Mouse (Mus musculus): Measurements from ENCODE around the gene Wnt4. TPM values are rescaled to one million over a fixed set of nuclear protein-coding genes. Genes with fewer than 3 reads are reported as not detected.

The Wnt4 gene
- polyA plus RNA-seq, 1 experiment from 2014 or later = 1.9 TPM

DNA sequence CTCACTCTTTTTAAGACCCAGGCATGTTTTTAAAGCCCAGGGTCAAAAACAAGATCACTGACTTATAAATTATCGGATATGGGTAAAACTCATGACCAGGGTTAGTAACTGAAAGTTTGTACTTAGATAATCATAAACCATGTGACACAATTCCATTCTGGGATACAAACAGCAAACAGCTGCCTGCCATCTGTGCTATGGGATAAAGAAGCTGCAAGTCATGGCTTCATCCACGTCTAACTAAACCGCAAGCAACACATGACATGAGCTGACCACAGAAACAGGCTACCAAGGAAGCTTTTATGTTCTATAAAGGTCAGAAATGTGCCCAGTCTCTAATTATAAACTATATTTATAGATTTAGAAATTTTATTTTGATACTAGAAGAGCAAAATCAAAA lies 49.2 kb downstream of the Wnt4 start:
- Histone ChIP-seq H3K36me3 (ENCODE audit: control insufficient read depth, insufficient read depth, low read length) (peaks cover 31% of the 10 kb centered on the region), H3K27ac (ENCODE audit: low read depth, low read length) (no peak overlapping the region)
- no peak for ATAC-seq (replicated peaks; ENCODE audit: low FRiP score)

DNA sequence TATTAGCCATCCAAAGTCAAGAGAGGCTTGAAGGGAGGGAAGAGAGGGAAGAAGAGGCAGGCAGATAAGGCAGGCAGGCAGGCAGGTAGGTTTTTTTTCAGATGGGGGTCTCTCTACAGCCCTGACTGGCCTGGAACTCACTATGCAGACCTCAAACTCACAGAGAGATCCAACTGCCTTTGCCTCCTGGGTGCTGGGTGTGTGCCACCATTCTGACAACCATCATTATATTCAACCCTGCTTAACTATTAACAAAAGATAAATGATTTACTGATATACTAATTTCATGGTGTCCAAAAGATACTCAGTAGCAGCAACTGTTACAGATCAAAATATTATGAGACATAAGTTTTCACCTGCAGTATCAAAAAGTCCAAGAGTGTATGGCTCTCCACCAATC lies 54.8 kb downstream of the Wnt4 start:
- Histone ChIP-seq H3K9me3 (ENCODE audit: control insufficient read depth, low read length) (no peaks in the 10 kb centered on the region), H3K36me3 (ENCODE audit: control insufficient read depth, insufficient read depth, low read length) (peaks cover 46% of the 10 kb centered on the region)

More for the DNA sequence above, 49.2 kb downstream of the Wnt4 start:
- Histone ChIP-seq H3K9ac (ENCODE audit: low read depth, low read length) (no peak overlapping the region), H3K4me1 (replicated peaks; ENCODE audit: control insufficient read depth, insufficient read depth, low read length) (no peaks in the 10 kb centered on the region; the same call in 1 of the 2 replicates), H3K4me3 (ENCODE audit: low read depth, low read length) (no peak overlapping the region), H3K4me2 (no peak overlapping the region), H3K9me3 (ENCODE audit: control insufficient read depth, low read length) (no peaks in the 10 kb centered on the region), H3K27me3 (replicated peaks; ENCODE audit: control insufficient read depth, insufficient read depth, low read length) (no peaks in the 10 kb centered on the region)
- 81% methylated on average over 3 of the region's 3 CpGs for WGBS
- DNase-seq (ENCODE audit: low spot score) = no peak

DNA sequence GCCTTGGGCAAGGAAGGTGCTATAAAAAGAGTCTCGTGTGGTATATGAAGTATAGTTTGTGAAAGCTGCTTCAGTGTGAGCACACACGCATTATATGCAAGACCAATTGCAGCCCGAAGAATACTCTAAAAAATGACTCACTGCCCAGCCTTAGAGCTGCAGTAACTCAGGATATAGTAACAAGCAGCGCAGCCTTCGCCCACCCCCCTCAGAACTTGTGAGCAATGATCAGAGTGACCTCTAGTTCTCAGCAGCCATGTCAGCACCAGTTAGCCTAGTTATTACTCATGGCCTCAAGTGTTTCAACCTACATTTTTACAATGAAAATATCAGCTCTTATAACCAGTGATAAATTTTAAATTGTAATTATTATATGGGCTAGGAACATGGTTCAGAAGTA lies 59.2 kb downstream of the Wnt4 start:
- no peak overlapping the region for H3K9ac ChIP-seq (ENCODE audit: low read depth, low read length)
- no peak overlapping the region for H3K27ac ChIP-seq (ENCODE audit: low read depth, low read length)
- H3K4me2 ChIP-seq = no peak overlapping the region
- peaks cover 17% of the 10 kb centered on the region; the same call in 1 of the 2 replicates for H3K4me1 ChIP-seq (replicated peaks; ENCODE audit: control insufficient read depth, insufficient read depth, low read length)
- 92% methylated on average over 5 of the region's 5 CpGs for WGBS
- ATAC-seq (replicated peaks; ENCODE audit: low FRiP score) (no peak), DNase-seq (ENCODE audit: low spot score) (no peak)
- no peaks in the 10 kb centered on the region for H3K27me3 ChIP-seq (replicated peaks; ENCODE audit: control insufficient read depth, insufficient read depth, low read length)
- H3K36me3 ChIP-seq (ENCODE audit: control insufficient read depth, insufficient read depth, low read length) = peaks cover 25% of the 10 kb centered on the region
- H3K4me3 ChIP-seq (ENCODE audit: low read depth, low read length) = no peak overlapping the region
- H3K9me3 ChIP-seq (ENCODE audit: control insufficient read depth, low read length) = no peaks in the 10 kb centered on the region

More for the DNA sequence above, 54.8 kb downstream of the Wnt4 start:
- Histone ChIP-seq H3K4me1 (replicated peaks; ENCODE audit: control insufficient read depth, insufficient read depth, low read length) (peaks cover 2% of the 10 kb centered on the region; the same call in 1 of the 2 replicates), H3K4me3 (ENCODE audit: low read depth, low read length) (no peak overlapping the region), H3K27me3 (replicated peaks; ENCODE audit: control insufficient read depth, insufficient read depth, low read length) (no peaks in the 10 kb centered on the region), H3K9ac (ENCODE audit: low read depth, low read length) (no peak overlapping the region), H3K27ac (ENCODE audit: low read depth, low read length) (no peak overlapping the region), H3K4me2 (no peak overlapping the region)
- DNase-seq (ENCODE audit: low spot score) = no peak
- no peak for ATAC-seq (replicated peaks; ENCODE audit: low FRiP score)

DNA sequence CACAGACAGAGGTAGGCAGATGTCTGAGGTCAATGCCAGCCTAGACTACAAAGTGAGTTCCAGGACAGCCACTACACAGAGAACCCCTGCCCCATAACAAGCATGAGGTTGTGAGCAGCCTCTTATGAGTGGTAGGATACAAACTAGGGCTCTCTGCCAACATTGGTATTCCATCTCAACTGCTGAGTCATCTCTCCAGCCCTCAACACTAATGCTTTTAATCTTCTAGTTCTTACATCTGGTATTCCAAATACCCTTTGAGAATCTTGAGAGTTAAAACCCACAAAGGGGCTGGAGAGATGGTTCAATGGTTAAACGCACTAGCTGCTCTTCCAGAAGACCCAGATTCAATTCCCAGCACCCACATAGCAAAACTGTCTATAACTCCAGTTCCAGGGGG lies 62.1 kb downstream of the Wnt4 start:
- Histone ChIP-seq H3K4me2 (no peak overlapping the region), H3K27me3 (replicated peaks; ENCODE audit: control insufficient read depth, insufficient read depth, low read length) (no peaks in the 10 kb centered on the region), H3K9me3 (ENCODE audit: control insufficient read depth, low read length) (no peaks in the 10 kb centered on the region), H3K9ac (ENCODE audit: low read depth, low read length) (no peak overlapping the region), H3K4me1 (replicated peaks; ENCODE audit: control insufficient read depth, insufficient read depth, low read length) (peaks cover 24% of the 10 kb centered on the region; the same call in 1 of the 2 replicates), H3K36me3 (ENCODE audit: control insufficient read depth, insufficient read depth, low read length) (peaks cover 9% of the 10 kb centered on the region), H3K4me3 (ENCODE audit: low read depth, low read length) (no peak overlapping the region), H3K27ac (ENCODE audit: low read depth, low read length) (no peak overlapping the region)
- ATAC-seq (replicated peaks; ENCODE audit: low FRiP score) (no peak), DNase-seq (ENCODE audit: low spot score) (no peak)
- WGBS = 76% methylated on average over 1 of the region's 1 CpGs

GRCm38 (mm10) chr4:137342816-137343215 lies 65.5 kb downstream of the Wnt4 start:
- H3K4me2 ChIP-seq = no peak overlapping the region
- no peaks in the 10 kb centered on the region for H3K27me3 ChIP-seq (replicated peaks; ENCODE audit: control insufficient read depth, insufficient read depth, low read length)
- H3K9ac ChIP-seq (ENCODE audit: low read depth, low read length) = no peak overlapping the region
- H3K9me3 ChIP-seq (ENCODE audit: control insufficient read depth, low read length) = no peaks in the 10 kb centered on the region
- peaks cover 5% of the 10 kb centered on the region for H3K36me3 ChIP-seq (ENCODE audit: control insufficient read depth, insufficient read depth, low read length)
- ATAC-seq (replicated peaks; ENCODE audit: low FRiP score) = no peak
- no peak overlapping the region for H3K27ac ChIP-seq (ENCODE audit: low read depth, low read length)
- peaks cover 23% of the 10 kb centered on the region; the same call in 1 of the 2 replicates for H3K4me1 ChIP-seq (replicated peaks; ENCODE audit: control insufficient read depth, insufficient read depth, low read length)
- 51% methylated on average over 1 of the region's 1 CpGs for WGBS
- H3K4me3 ChIP-seq (ENCODE audit: low read depth, low read length) = no peak overlapping the region
- DNase-seq (ENCODE audit: low spot score) = no peak

GRCm38 (mm10) chr4:137345112-137345511 lies 67.8 kb downstream of the Wnt4 start:
- Histone ChIP-seq H3K27me3 (replicated peaks; ENCODE audit: control insufficient read depth, insufficient read depth, low read length) (no peaks in the 10 kb centered on the region), H3K4me3 (ENCODE audit: low read depth, low read length) (no peak overlapping the region), H3K36me3 (ENCODE audit: control insufficient read depth, insufficient read depth, low read length) (peaks cover 5% of the 10 kb centered on the region; the same call in 1 of the 2 replicates), H3K9me3 (ENCODE audit: control insufficient read depth, low read length) (no peaks in the 10 kb centered on the region), H3K4me2 (no peak overlapping the region), H3K9ac (ENCODE audit: low read depth, low read length) (no peak overlapping the region), H3K27ac (ENCODE audit: low read depth, low read length) (no peak overlapping the region), H3K4me1 (replicated peaks; ENCODE audit: control insufficient read depth, insufficient read depth, low read length) (peaks cover 13% of the 10 kb centered on the region; the same call in 1 of the 2 replicates)
- DNase-seq (ENCODE audit: low spot score) (no peak), ATAC-seq (replicated peaks; ENCODE audit: low FRiP score) (no peak)
- 86% methylated on average over 2 of the region's 2 CpGs for WGBS

GRCm38 (mm10) chr4:137345790-137346189 lies 68.5 kb downstream of the Wnt4 start:
- Histone ChIP-seq H3K27me3 (replicated peaks; ENCODE audit: control insufficient read depth, insufficient read depth, low read length) (no peaks in the 10 kb centered on the region), H3K9me3 (ENCODE audit: control insufficient read depth, low read length) (no peaks in the 10 kb centered on the region), H3K9ac (ENCODE audit: low read depth, low read length) (no peak overlapping the region), H3K4me2 (no peak overlapping the region), H3K36me3 (ENCODE audit: control insufficient read depth, insufficient read depth, low read length) (peaks cover 5% of the 10 kb centered on the region; the same call in 1 of the 2 replicates), H3K4me3 (ENCODE audit: low read depth, low read length) (no peak overlapping the region), H3K4me1 (replicated peaks; ENCODE audit: control insufficient read depth, insufficient read depth, low read length) (peaks cover 13% of the 10 kb centered on the region; the same call in 1 of the 2 replicates), H3K27ac (ENCODE audit: low read depth, low read length) (no peak overlapping the region)
- ATAC-seq (replicated peaks; ENCODE audit: low FRiP score) = no peak
- DNase-seq (ENCODE audit: low spot score) = no peak
- 84% methylated on average over 1 of the region's 1 CpGs for WGBS

Other genes with a start within 250 kb of the Wnt4 start
- gene Zbtb40, start 228.7 kb upstream of the Wnt4 start, polyA plus RNA-seq (2014; fragmentation: Nextera tagmentation; extraction: Ambion mirVana) = 4.4 and 5.7 TPM in 2 replicates
- gene Cdc42, start 80.2 kb downstream of the Wnt4 start, polyA plus RNA-seq (2014; fragmentation: Nextera tagmentation; extraction: Ambion mirVana) = 459 and 500 TPM in 2 replicates
- gene Cela3a, start 132.3 kb downstream of the Wnt4 start, polyA plus RNA-seq (2014; fragmentation: Nextera tagmentation; extraction: Ambion mirVana) = not detected in 2 replicates
- not detected in 2 replicates for gene Cela3b, start 153.1 kb downstream of the Wnt4 start, polyA plus RNA-seq (2014; fragmentation: Nextera tagmentation; extraction: Ambion mirVana)
- gene 1700013G24Rik, start 175.8 kb downstream of the Wnt4 start, polyA plus RNA-seq (2014; fragmentation: Nextera tagmentation; extraction: Ambion mirVana) = not detected in 2 replicates
- 19.9 and 20.8 TPM in 2 replicates for gene Hspg2, start 191.3 kb downstream of the Wnt4 start, polyA plus RNA-seq (2014; fragmentation: Nextera tagmentation; extraction: Ambion mirVana)

All from liver, embryonic 11.5 days (tissue).